Comparison of ENCODE assay signal across 9 mouse cellular contexts in genomic region chr19:56294654-56295399, GRCm38 (mm10). TPM values are rescaled to one million over a fixed set of nuclear protein-coding genes. Genes with fewer than 3 reads are reported as not detected.
DNase-seq lines count a peak whose midpoint lies in the region; ATAC-seq and TF ChIP-seq lines count a peak whose summit lies in the region.
"Had no signal": no experiment of that assay in that cellular context is flagged by ENCODE, and none has a peak within 500 bp of the region (broad histone marks: within the 10 kb centered on the region; RNA-seq: fewer than 3 reads in every experiment).

No protein-coding gene starts in this region.

- 68% methylated on average over 7 of the region's 7 CpGs for WGBS in hindbrain, embryonic 10.5 days
- WGBS in lung, embryonic 16.5 days = 21% methylated on average over 7 of the region's 7 CpGs

- no peak overlapping the region for H3K4me3 ChIP-seq in G1E (ENCODE audit: low read depth, low read length)
- H3K4me3 ChIP-seq in hindbrain, embryonic 10.5 days = no peak overlapping the region
- H3K4me3 ChIP-seq in lung, embryonic 16.5 days (ENCODE audit: low read length) = no peak overlapping the region
- H3K4me3 ChIP-seq: heart, embryonic 13.5 days had no signal

- peak; percentile 64 for TF ChIP-seq CTCF in G1E (IDR thresholded peaks at IDR 0.05; ENCODE audit: low read depth, low read length)

- no peak for ATAC-seq in G1E (ENCODE audit: extremely low read depth, insufficient number of reproducible peaks, low FRiP score, poor library complexity, severe bottlenecking)
- ATAC-seq in frontal cortex, adult (ENCODE audit: low TSS enrichment) = peak; percentile 67
- ATAC-seq in lung, embryonic 16.5 days (ENCODE audit: low read depth) = peak; percentile 85

- H3K27me3 ChIP-seq in G1E (ENCODE audit: insufficient read depth, low read length) = peaks cover 2% of the 10 kb centered on the region; the same call in 1 of the 2 replicates
- H3K27me3 ChIP-seq in hindbrain, embryonic 10.5 days (ENCODE audit: insufficient read depth, poor library complexity, severe bottlenecking) = no peaks in the 10 kb centered on the region
- H3K27me3 ChIP-seq in lung, embryonic 16.5 days (ENCODE audit: control insufficient read depth, insufficient read depth, low read depth, low read length) = no peaks in the 10 kb centered on the region

- H3K4me2 ChIP-seq in lung, embryonic 16.5 days (ENCODE audit: low read depth, low read length) = peak overlapping the region; percentile 32; the same call in 1 of the 2 replicates
- H3K4me2 ChIP-seq: heart, embryonic 13.5 days had no signal

- H3K9ac ChIP-seq in lung, embryonic 16.5 days (ENCODE audit: low read length) = no peak overlapping the region
- H3K9ac ChIP-seq: heart, embryonic 13.5 days had no signal

- no peaks in the 10 kb centered on the region for H3K4me1 ChIP-seq in G1E (ENCODE audit: insufficient read depth, low read depth, low read length)
- peaks cover 8% of the 10 kb centered on the region for H3K4me1 ChIP-seq in hindbrain, embryonic 10.5 days (replicated peaks)
- H3K4me1 ChIP-seq in lung, embryonic 16.5 days (replicated peaks; ENCODE audit: control insufficient read depth, insufficient read depth, low read length) = peaks cover 12% of the 10 kb centered on the region

- no peaks in the 10 kb centered on the region for H3K9me3 ChIP-seq in G1E (replicated peaks)
- H3K9me3 ChIP-seq in hindbrain, embryonic 10.5 days = no peaks in the 10 kb centered on the region
- H3K9me3 ChIP-seq in lung, embryonic 16.5 days (ENCODE audit: control insufficient read depth, low read length) = no peaks in the 10 kb centered on the region
- H3K9me3 ChIP-seq: heart, embryonic 13.5 days had no signal

- H3K27ac ChIP-seq in hindbrain, embryonic 10.5 days = 0 out of 2 replicates have a peak overlapping the region, but pooled peaks have one; percentile 35
- H3K27ac ChIP-seq in lung, embryonic 16.5 days (ENCODE audit: low read length) = no peak overlapping the region
- H3K27ac ChIP-seq: heart, embryonic 13.5 days had no signal

- no peaks in the 10 kb centered on the region for H3K36me3 ChIP-seq in G1E (replicated peaks)
- no peaks in the 10 kb centered on the region for H3K36me3 ChIP-seq in hindbrain, embryonic 10.5 days
- no peaks in the 10 kb centered on the region for H3K36me3 ChIP-seq in lung, embryonic 16.5 days (ENCODE audit: control insufficient read depth, insufficient read depth, low read length)
- H3K36me3 ChIP-seq: heart, embryonic 13.5 days had no signal

- DNase-seq in G1E (ENCODE audit: low spot score) = peak; percentile 22
- DNase-seq in cerebellum, adult 9-10 months = peak; percentile 95
- DNase-seq in hindbrain, embryonic 10.5 days (ENCODE audit: low spot score) = peak; percentile 71
- peak; percentile 59 for DNase-seq in layer of hippocampus, adult 9-11 months
- peak; percentile 62 for DNase-seq in ovary, postnatal 36 days (ENCODE audit: low spot score)
- DNase-seq in thymus, postnatal 36 days = peak; percentile 33 to 49

RNA-seq across cellular contexts. Expression of gene Habp2, which starts 7.9 kb away (rescaled TPM):
- total RNA-seq in G1E (2014; fragmentation: Nextera tagmentation) (not detected in 2 replicates), G1E (2017) (0.06 and 0.11 TPM in 2 replicates)
- not detected in 2 replicates for polyA plus RNA-seq in G1E (2012)
- polyA plus RNA-seq in hindbrain, embryonic 10.5 days (2016; fragmentation: Nextera tagmentation; extraction: Ambion mirVana) = 0.09 TPM in 1 of 2 replicates, not detected in the other
- polyA plus RNA-seq in lung, embryonic 16.5 days (2015; fragmentation: Nextera tagmentation; extraction: Ambion mirVana) = 2.6 and 4.1 TPM in 2 replicates

Comparison
In these comparisons a context has a peak if more than half of its experiments do, and no peak if none do; other contexts are left out.
1. DNase-seq: peak in every context shown above with its lines; median percentile 95 in cerebellum, adult 9-10 months; 71 in hindbrain, embryonic 10.5 days; 62 in ovary, postnatal 36 days; 59 in layer of hippocampus, adult 9-11 months; 41 in thymus, postnatal 36 days; 22 in G1E.